Mouse (Mus musculus): ENCODE results near the gene Dido1.

- TF ChIP-seq CTCF (IDR thresholded peaks at IDR 0.05; ENCODE audit: low read depth) (peak; percentile 33), EP300 (IDR thresholded peaks at IDR 0.05; ENCODE audit: low read depth) (no peak)
Observed at GRCm38 (mm10) chr2:180702701-180703149, 7.1 kb downstream of the Dido1 start.
